Mouse (Mus musculus): ENCODE results near the gene Coq9. TPM values are rescaled to one million over a fixed set of nuclear protein-coding genes. Genes with fewer than 3 reads are reported as not detected.
"Not testable (repeated sequence)": the region's sequence is repeated elsewhere in the genome, so short reads cannot be mapped to it uniquely, and the experiment has no call there.

The Coq9 gene
- polyA plus RNA-seq, 1 experiment from 2014 or later = 80.4 TPM

DNA sequence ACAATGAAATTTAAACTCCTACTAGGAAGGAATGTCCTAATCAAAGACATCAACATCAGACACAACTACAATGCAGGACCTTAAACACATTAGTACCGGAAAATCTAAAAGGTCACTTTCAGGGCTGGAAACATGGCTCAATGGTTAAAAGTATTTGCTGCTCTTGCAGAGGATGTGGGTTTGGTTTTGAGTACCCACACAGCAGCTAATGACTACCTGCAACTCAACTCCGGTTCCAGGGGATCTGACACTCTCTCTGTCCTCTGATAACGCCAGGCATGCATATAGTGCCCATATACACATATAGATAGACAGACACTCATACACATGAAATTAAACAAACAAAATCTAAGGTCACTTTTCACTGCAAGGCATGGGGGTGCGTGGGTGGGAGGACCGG, 11.9 kb upstream of the Coq9 start:
- H3K4me2 ChIP-seq (replicated peaks; ENCODE audit: low read depth, low read length) = no peak overlapping the region
- no peaks in the 10 kb centered on the region for H3K27me3 ChIP-seq (ENCODE audit: control insufficient read depth, insufficient read depth, low read length)
- H3K9me3 ChIP-seq (ENCODE audit: control insufficient read depth, low read depth, low read length) = no peaks in the 10 kb centered on the region
- no peak for ATAC-seq (ENCODE audit: insufficient number of reproducible peaks, insufficient read depth, low FRiP score, low read depth)
- no peak overlapping the region for H3K27ac ChIP-seq (ENCODE audit: low read length)
- H3K36me3 ChIP-seq (ENCODE audit: control insufficient read depth, insufficient read depth, low read length) = peaks cover 66% of the 10 kb centered on the region
- 94% methylated on average over 5 of the region's 5 CpGs for WGBS
- no peak overlapping the region for H3K4me3 ChIP-seq (ENCODE audit: low read depth, low read length)
- H3K9ac ChIP-seq (replicated peaks; ENCODE audit: low read depth, low read length) = no peak overlapping the region
- no peaks in the 10 kb centered on the region for H3K4me1 ChIP-seq (ENCODE audit: control insufficient read depth, insufficient read depth, low read length)

DNA sequence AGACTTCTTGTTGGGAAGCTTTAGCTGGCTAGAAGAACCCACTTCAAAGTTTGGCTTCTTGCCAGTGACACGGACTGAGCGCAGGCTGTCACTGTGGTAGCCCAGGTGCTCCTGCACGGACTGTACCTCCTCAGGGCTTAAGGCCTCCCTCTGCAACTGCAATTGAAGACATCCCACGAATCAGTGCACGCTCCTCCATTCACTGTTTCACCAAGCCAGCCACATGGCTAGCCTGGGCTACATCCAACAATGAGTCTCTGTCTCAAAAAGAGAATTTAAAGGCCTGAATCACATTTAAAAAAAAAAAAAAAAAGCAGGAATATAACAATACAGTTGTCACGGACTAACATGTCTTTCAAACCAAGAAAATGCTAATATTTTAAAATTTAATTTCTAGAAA, 9.8 kb upstream of the Coq9 start:
- Histone ChIP-seq H3K27ac (ENCODE audit: low read length) (no peak overlapping the region), H3K4me2 (replicated peaks; ENCODE audit: low read depth, low read length) (no peak overlapping the region), H3K9me3 (ENCODE audit: control insufficient read depth, low read depth, low read length) (no peaks in the 10 kb centered on the region), H3K9ac (replicated peaks; ENCODE audit: low read depth, low read length) (no peak overlapping the region), H3K4me3 (ENCODE audit: low read depth, low read length) (no peak overlapping the region), H3K36me3 (ENCODE audit: control insufficient read depth, insufficient read depth, low read length) (peaks cover 64% of the 10 kb centered on the region), H3K27me3 (ENCODE audit: control insufficient read depth, insufficient read depth, low read length) (no peaks in the 10 kb centered on the region), H3K4me1 (ENCODE audit: control insufficient read depth, insufficient read depth, low read length) (no peaks in the 10 kb centered on the region)
- WGBS = 90% methylated on average over 6 of the region's 6 CpGs
- no peak for ATAC-seq (ENCODE audit: insufficient number of reproducible peaks, insufficient read depth, low FRiP score, low read depth)

DNA sequence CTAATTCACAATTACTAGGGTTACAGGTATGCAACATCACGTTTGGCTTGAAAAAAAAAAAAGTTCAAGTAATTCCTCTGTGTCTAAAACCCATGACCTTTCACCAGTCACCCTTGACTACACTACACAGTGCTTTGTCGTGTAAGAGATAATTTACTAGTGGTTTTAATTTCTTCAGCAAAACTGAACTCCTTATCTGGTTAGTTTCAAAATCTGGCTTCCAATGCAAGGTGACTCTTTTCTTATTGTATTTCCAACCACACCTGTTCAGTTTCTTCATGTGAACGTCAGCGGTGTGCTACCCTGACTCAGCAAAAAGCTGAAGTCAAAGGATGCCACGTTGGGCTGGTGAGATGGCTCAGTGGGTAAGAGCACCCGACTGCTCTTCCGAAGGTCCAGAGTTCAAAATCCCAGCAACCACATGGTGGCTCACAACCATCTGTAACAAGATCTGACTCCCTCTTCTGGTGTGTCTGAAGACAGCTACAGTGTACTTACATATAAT, 4.2 kb upstream of the Coq9 start:
- not testable (repeated sequence) for H3K4me2 ChIP-seq (replicated peaks; ENCODE audit: low read depth, low read length); H3K27me3 ChIP-seq (ENCODE audit: control insufficient read depth, insufficient read depth, low read length); ATAC-seq (ENCODE audit: insufficient number of reproducible peaks, insufficient read depth, low FRiP score, low read depth); H3K9ac ChIP-seq (replicated peaks; ENCODE audit: low read depth, low read length); H3K9me3 ChIP-seq (ENCODE audit: control insufficient read depth, low read depth, low read length); H3K4me3 ChIP-seq (ENCODE audit: low read depth, low read length); H3K4me1 ChIP-seq (ENCODE audit: control insufficient read depth, insufficient read depth, low read length); H3K27ac ChIP-seq (ENCODE audit: low read length)
- H3K36me3 ChIP-seq (ENCODE audit: control insufficient read depth, insufficient read depth, low read length) = peaks cover 19% of the 10 kb centered on the region
- 67% methylated on average over 7 of the region's 7 CpGs for whole genome bisulfite sequencing

DNA sequence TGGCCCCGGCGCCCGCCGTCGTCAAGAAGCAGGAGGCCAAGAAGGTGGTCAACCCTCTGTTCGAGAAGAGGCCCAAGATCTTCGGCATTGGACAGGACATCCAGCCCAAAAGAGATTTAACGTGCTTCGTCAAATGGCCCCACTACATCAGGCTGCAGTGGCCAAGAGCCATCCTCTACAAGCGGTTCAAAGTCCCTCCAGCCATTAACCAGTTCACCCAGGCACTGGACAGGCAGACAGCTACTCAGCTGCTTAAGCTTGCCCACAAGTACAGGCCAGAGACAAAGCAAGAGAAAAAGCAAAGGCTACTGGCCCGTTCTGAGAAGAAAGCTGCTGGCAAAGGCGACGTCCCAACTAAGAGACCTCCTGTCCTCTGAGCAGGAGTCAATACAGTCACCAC, 2.4 kb upstream of the Coq9 start:
- not testable (repeated sequence) for H3K27ac ChIP-seq (ENCODE audit: low read length); H3K9ac ChIP-seq (replicated peaks; ENCODE audit: low read depth, low read length); H3K36me3 ChIP-seq (ENCODE audit: control insufficient read depth, insufficient read depth, low read length); H3K4me2 ChIP-seq (replicated peaks; ENCODE audit: low read depth, low read length); H3K9me3 ChIP-seq (ENCODE audit: control insufficient read depth, low read depth, low read length); H3K4me3 ChIP-seq (ENCODE audit: low read depth, low read length); H3K27me3 ChIP-seq (ENCODE audit: control insufficient read depth, insufficient read depth, low read length); ATAC-seq (ENCODE audit: insufficient number of reproducible peaks, insufficient read depth, low FRiP score, low read depth)
- peaks cover 13% of the 10 kb centered on the region; the same call in 1 of the 2 replicates for H3K4me1 ChIP-seq (ENCODE audit: control insufficient read depth, insufficient read depth, low read length)
- 95% methylated on average over 13 of the region's 13 CpGs for WGBS

DNA sequence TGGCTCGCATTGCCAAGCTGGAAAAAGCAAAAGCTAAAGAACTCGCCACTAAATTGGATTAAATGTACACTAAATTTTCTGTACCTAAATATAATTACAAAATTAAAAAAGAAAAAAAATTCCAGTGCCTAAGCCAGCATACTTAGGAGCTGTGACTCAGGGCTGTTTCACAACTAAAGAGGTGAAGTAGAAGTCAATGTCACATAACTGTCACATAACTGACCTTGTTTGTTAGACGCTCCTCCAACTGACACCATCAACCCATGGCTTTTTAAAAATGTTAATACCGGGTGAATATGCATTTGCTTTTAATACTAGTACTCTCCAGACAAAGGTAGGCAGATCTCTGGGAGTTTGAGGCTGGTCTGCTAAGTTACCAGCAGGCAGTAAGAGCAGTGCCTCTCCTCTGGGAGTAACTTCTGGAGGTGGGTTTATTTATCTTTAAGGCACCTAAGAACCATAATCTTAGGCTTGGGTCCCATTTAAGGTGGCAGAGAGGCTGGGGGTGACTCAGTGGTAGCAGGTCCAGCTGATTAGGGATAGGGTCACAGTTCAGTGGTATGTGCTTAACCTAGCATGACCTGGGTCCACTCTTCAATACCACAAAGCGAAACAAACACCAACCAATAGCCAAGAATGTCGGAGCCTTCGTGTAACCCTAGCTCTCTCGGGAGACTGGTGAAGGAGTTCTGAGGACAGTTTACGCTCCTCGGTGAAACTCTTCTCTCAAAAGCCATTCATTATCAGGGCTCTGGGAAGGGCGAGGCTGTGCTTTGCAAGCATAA, 1.5 kb upstream of the Coq9 start:
- no peak overlapping the region for H3K27ac ChIP-seq (ENCODE audit: low read length)
- peak overlapping the region; percentile 94 for H3K9ac ChIP-seq (replicated peaks; ENCODE audit: low read depth, low read length)
- H3K4me1 ChIP-seq (ENCODE audit: control insufficient read depth, insufficient read depth, low read length) = peaks cover 13% of the 10 kb centered on the region; the same call in 1 of the 2 replicates
- no peak for ATAC-seq (ENCODE audit: insufficient number of reproducible peaks, insufficient read depth, low FRiP score, low read depth)
- H3K4me3 ChIP-seq (ENCODE audit: low read depth, low read length) = peak overlapping the region; percentile 96; the same call in 1 of the 2 replicates
- 59% methylated on average over 11 of the region's 11 CpGs for WGBS
- H3K4me2 ChIP-seq (replicated peaks; ENCODE audit: low read depth, low read length) = peak overlapping the region; percentile 89
- peaks cover 5% of the 10 kb centered on the region for H3K36me3 ChIP-seq (ENCODE audit: control insufficient read depth, insufficient read depth, low read length)
- H3K27me3 ChIP-seq (ENCODE audit: control insufficient read depth, insufficient read depth, low read length) = no peaks in the 10 kb centered on the region
- H3K9me3 ChIP-seq (ENCODE audit: control insufficient read depth, low read depth, low read length) = no peaks in the 10 kb centered on the region

DNA sequence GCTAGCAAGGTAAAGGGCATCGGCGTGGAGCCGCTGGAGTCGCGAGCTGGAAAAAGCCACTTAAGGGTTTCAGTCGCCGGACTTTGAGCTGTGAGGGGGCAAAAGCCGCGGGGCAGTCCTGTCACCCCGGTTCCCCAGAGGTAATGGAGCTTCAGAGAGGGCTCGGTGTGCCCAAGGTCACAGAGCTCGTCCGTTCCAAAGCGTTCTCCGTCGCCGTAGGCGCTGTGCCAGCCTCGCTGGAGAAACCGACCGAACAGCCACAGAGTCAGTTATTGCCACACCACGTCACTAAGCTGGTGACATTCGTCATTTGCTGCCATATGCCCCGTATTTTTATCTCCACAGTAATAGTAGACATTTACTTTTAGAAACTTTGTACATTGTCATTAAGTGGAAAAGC, 479 bp downstream of the Coq9 start:
- WGBS = under 1% methylated on average over 24 of the region's 24 CpGs
- H3K4me2 ChIP-seq (replicated peaks; ENCODE audit: low read depth, low read length) = peak overlapping the region; percentile 69
- peak; percentile 62; the same call in 1 of the 2 replicates for ATAC-seq (ENCODE audit: insufficient number of reproducible peaks, insufficient read depth, low FRiP score, low read depth)

DNA sequence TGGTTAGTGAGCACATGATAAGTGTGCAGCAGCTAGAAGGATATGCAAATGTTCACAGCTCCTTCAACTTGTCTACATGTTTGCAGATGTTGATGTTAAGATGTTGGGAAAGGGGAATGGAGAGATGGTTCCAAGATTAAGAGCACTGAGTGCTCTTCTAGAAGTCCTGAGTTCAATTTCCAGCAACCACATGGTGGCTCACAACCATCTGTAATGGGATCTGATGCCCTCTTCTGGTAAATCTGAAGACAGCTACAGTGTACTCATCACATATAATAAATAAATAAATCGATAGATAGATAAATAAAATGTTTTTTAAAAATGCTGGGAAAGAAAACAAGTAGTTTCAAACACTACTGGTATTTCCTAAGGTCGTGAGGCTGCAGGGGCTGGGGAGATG, 3.1 kb downstream of the Coq9 start:
- H3K4me3 ChIP-seq (ENCODE audit: low read depth, low read length) = no peak overlapping the region
- H3K36me3 ChIP-seq (ENCODE audit: control insufficient read depth, insufficient read depth, low read length) = peaks cover 15% of the 10 kb centered on the region
- H3K9ac ChIP-seq (replicated peaks; ENCODE audit: low read depth, low read length) = no peak overlapping the region
- 39% methylated on average over 2 of the region's 2 CpGs for WGBS
- no peak for ATAC-seq (ENCODE audit: insufficient number of reproducible peaks, insufficient read depth, low FRiP score, low read depth)
- H3K27ac ChIP-seq (ENCODE audit: low read length) = no peak overlapping the region
- no peaks in the 10 kb centered on the region for H3K27me3 ChIP-seq (ENCODE audit: control insufficient read depth, insufficient read depth, low read length)
- no peak overlapping the region for H3K4me2 ChIP-seq (replicated peaks; ENCODE audit: low read depth, low read length)
- no peaks in the 10 kb centered on the region for H3K9me3 ChIP-seq (ENCODE audit: control insufficient read depth, low read depth, low read length)
- H3K4me1 ChIP-seq (ENCODE audit: control insufficient read depth, insufficient read depth, low read length) = peaks cover 13% of the 10 kb centered on the region; the same call in 1 of the 2 replicates

More for the DNA sequence above, 479 bp downstream of the Coq9 start:
- Histone ChIP-seq H3K27me3 (ENCODE audit: control insufficient read depth, insufficient read depth, low read length) (no peaks in the 10 kb centered on the region), H3K4me1 (ENCODE audit: control insufficient read depth, insufficient read depth, low read length) (peaks cover 13% of the 10 kb centered on the region; the same call in 1 of the 2 replicates), H3K4me3 (ENCODE audit: low read depth, low read length) (peak overlapping the region; percentile 96), H3K9ac (replicated peaks; ENCODE audit: low read depth, low read length) (peak overlapping the region; percentile 94), H3K36me3 (ENCODE audit: control insufficient read depth, insufficient read depth, low read length) (no peaks in the 10 kb centered on the region), H3K27ac (ENCODE audit: low read length) (peak overlapping the region; percentile 85), H3K9me3 (ENCODE audit: control insufficient read depth, low read depth, low read length) (no peaks in the 10 kb centered on the region)

DNA sequence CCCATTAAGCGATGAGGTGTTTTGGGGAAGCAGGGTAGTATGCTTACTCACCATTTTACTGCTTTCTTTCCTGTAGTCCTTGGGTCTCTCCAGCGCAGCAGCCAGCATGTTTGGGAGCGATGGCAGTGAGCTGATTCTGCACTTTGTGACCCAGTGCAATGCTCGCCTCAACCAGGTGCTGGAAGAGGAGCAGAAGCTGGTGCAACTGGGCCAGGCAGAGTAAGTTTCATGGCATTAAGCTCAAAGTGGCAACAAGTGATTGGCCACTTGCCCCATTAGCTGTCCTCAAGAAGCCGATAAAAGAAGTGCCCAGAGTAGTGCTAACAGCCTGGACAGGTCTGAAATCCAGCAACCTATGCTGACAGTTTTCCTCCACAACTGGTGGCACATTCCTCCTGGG, 11.9 kb downstream of the Coq9 start:
- H3K9me3 ChIP-seq (ENCODE audit: control insufficient read depth, low read depth, low read length) = no peaks in the 10 kb centered on the region
- peaks cover 46% of the 10 kb centered on the region for H3K36me3 ChIP-seq (ENCODE audit: control insufficient read depth, insufficient read depth, low read length)
- no peak overlapping the region for H3K4me2 ChIP-seq (replicated peaks; ENCODE audit: low read depth, low read length)
- WGBS = 93% methylated on average over 5 of the region's 5 CpGs
- H3K9ac ChIP-seq (replicated peaks; ENCODE audit: low read depth, low read length) = no peak overlapping the region
- H3K27me3 ChIP-seq (ENCODE audit: control insufficient read depth, insufficient read depth, low read length) = no peaks in the 10 kb centered on the region
- H3K27ac ChIP-seq (ENCODE audit: low read length) = no peak overlapping the region
- ATAC-seq (ENCODE audit: insufficient number of reproducible peaks, insufficient read depth, low FRiP score, low read depth) = no peak
- H3K4me1 ChIP-seq (ENCODE audit: control insufficient read depth, insufficient read depth, low read length) = no peaks in the 10 kb centered on the region
- no peak overlapping the region for H3K4me3 ChIP-seq (ENCODE audit: low read depth, low read length)
